Mouse (Mus musculus): ENCODE measurements around the gene Rp9. TPM values are rescaled to one million over a fixed set of nuclear protein-coding genes. Genes with fewer than 3 reads are reported as not detected.
"Not testable (repeated sequence)": the region's sequence is repeated elsewhere in the genome, so short reads cannot be mapped to it uniquely, and the experiment has no call there.

Rp9 gene
- polyA plus RNA-seq, 1 experiment = 75.0 TPM

GRCm38 (mm10) chr9:22417547-22417946 lies 52.0 kb downstream of the Rp9 start:
- TF ChIP-seq CTCF (IDR thresholded peaks at IDR 0.05; ENCODE audit: borderline replicate concordance, extremely low read depth, insufficient read depth, insufficient read length) (no peak), POLR2A (IDR thresholded peaks at IDR 0.05; ENCODE audit: borderline replicate concordance, extremely low read depth, insufficient read depth, insufficient read length, poor library complexity, severe bottlenecking) (no peak)

GRCm38 (mm10) chr9:22416187-22416586 lies 53.4 kb downstream of the Rp9 start:
- no peak for DNase-seq (ENCODE audit: low read depth)
- TF ChIP-seq CTCF (IDR thresholded peaks at IDR 0.05; ENCODE audit: borderline replicate concordance, extremely low read depth, insufficient read depth, insufficient read length) = no peak

More at GRCm38 (mm10) chr9:22417547-22417946, 52.0 kb downstream of the Rp9 start:
- DNase-seq (ENCODE audit: low read depth) = no peak

GRCm38 (mm10) chr9:22411002-22411857 lies 58.3 kb downstream of the Rp9 start, which contains the start of gene 9530077C05Rik:
Gene 9530077C05Rik (plus strand): TSS chr9:22411513.
- TF ChIP-seq POLR2A (IDR thresholded peaks at IDR 0.05; ENCODE audit: borderline replicate concordance, extremely low read depth, insufficient read depth, insufficient read length, poor library complexity, severe bottlenecking) = peak; percentile 17; the same call in 1 of the 2 replicates
- peak; percentile 92 for TF ChIP-seq CTCF (IDR thresholded peaks at IDR 0.05; ENCODE audit: borderline replicate concordance, extremely low read depth, insufficient read depth, insufficient read length)
- DNase-seq (ENCODE audit: low read depth) = peak; percentile 99

- TF ChIP-seq POLR2A (IDR thresholded peaks at IDR 0.05; ENCODE audit: borderline replicate concordance, extremely low read depth, insufficient read depth, insufficient read length, poor library complexity, severe bottlenecking) (no peak), CTCF (IDR thresholded peaks at IDR 0.05; ENCODE audit: borderline replicate concordance, extremely low read depth, insufficient read depth, insufficient read length) (no peak)
- DNase-seq (ENCODE audit: low read depth) = no peak
Measured at GRCm38 (mm10) chr9:22409501-22409900, 60.0 kb downstream of the Rp9 start.

- peak; percentile 59 for DNase-seq (ENCODE audit: low read depth)
Measured at GRCm38 (mm10) chr9:22408344-22408743, 61.2 kb downstream of the Rp9 start.

- DNase-seq (ENCODE audit: low read depth) = not testable (repeated sequence)
Measured at GRCm38 (mm10) chr9:22407633-22408032, 61.9 kb downstream of the Rp9 start.

GRCm38 (mm10) chr9:22405414-22405813 lies 64.1 kb downstream of the Rp9 start:
- TF ChIP-seq POLR2A (IDR thresholded peaks at IDR 0.05; ENCODE audit: borderline replicate concordance, extremely low read depth, insufficient read depth, insufficient read length, poor library complexity, severe bottlenecking) (no peak), CTCF (IDR thresholded peaks at IDR 0.05; ENCODE audit: borderline replicate concordance, extremely low read depth, insufficient read depth, insufficient read length) (no peak)
- no peak for DNase-seq (ENCODE audit: low read depth)

GRCm38 (mm10) chr9:22403501-22403900 lies 66.0 kb downstream of the Rp9 start:
- not testable (repeated sequence) for DNase-seq (ENCODE audit: low read depth)

GRCm38 (mm10) chr9:22402976-22403375 lies 66.6 kb downstream of the Rp9 start:
- no peak for DNase-seq (ENCODE audit: low read depth)
- no peak for TF ChIP-seq POLR2A (IDR thresholded peaks at IDR 0.05; ENCODE audit: borderline replicate concordance, extremely low read depth, insufficient read depth, insufficient read length, poor library complexity, severe bottlenecking)
- TF ChIP-seq CTCF (IDR thresholded peaks at IDR 0.05; ENCODE audit: borderline replicate concordance, extremely low read depth, insufficient read depth, insufficient read length) = no peak

- no peak for TF ChIP-seq POLR2A (IDR thresholded peaks at IDR 0.05; ENCODE audit: borderline replicate concordance, extremely low read depth, insufficient read depth, insufficient read length, poor library complexity, severe bottlenecking)
- no peak for TF ChIP-seq CTCF (IDR thresholded peaks at IDR 0.05; ENCODE audit: borderline replicate concordance, extremely low read depth, insufficient read depth, insufficient read length)
Measured at GRCm38 (mm10) chr9:22402001-22402400, 67.5 kb downstream of the Rp9 start.

GRCm38 (mm10) chr9:22399021-22399420 lies 70.5 kb downstream of the Rp9 start:
- TF ChIP-seq POLR2A (IDR thresholded peaks at IDR 0.05; ENCODE audit: borderline replicate concordance, extremely low read depth, insufficient read depth, insufficient read length, poor library complexity, severe bottlenecking) = no peak
- TF ChIP-seq CTCF (IDR thresholded peaks at IDR 0.05; ENCODE audit: borderline replicate concordance, extremely low read depth, insufficient read depth, insufficient read length) = no peak
- DNase-seq (ENCODE audit: low read depth) = peak; percentile 45

More at GRCm38 (mm10) chr9:22402001-22402400, 67.5 kb downstream of the Rp9 start:
- DNase-seq (ENCODE audit: low read depth) = no peak

- DNase-seq (ENCODE audit: low read depth) = no peak
- TF ChIP-seq POLR2A (IDR thresholded peaks at IDR 0.05; ENCODE audit: borderline replicate concordance, extremely low read depth, insufficient read depth, insufficient read length, poor library complexity, severe bottlenecking) = no peak
- no peak for TF ChIP-seq CTCF (IDR thresholded peaks at IDR 0.05; ENCODE audit: borderline replicate concordance, extremely low read depth, insufficient read depth, insufficient read length)
Measured at GRCm38 (mm10) chr9:22394725-22395124, 74.8 kb downstream of the Rp9 start.

- DNase-seq (ENCODE audit: low read depth) = no peak
- TF ChIP-seq CTCF (IDR thresholded peaks at IDR 0.05; ENCODE audit: borderline replicate concordance, extremely low read depth, insufficient read depth, insufficient read length) (no peak), POLR2A (IDR thresholded peaks at IDR 0.05; ENCODE audit: borderline replicate concordance, extremely low read depth, insufficient read depth, insufficient read length, poor library complexity, severe bottlenecking) (no peak)
Measured at GRCm38 (mm10) chr9:22390390-22390789, 79.2 kb downstream of the Rp9 start.
